Mouse (Mus musculus): Measurements from ENCODE around the gene D930007J09Rik.

GRCm38 (mm10) chr13:32806820-32807219 lies 4.2 kb upstream of the D930007J09Rik start:
- no peak for TF ChIP-seq CTCF (IDR thresholded peaks at IDR 0.05; ENCODE audit: low read depth, low read length)
- TF ChIP-seq TAL1 (conservative IDR thresholded peaks at IDR 0.05; ENCODE audit: low read depth, low read length): no peak
- TF ChIP-seq POLR2AphosphoS5 (IDR thresholded peaks at IDR 0.05; ENCODE audit: insufficient replicate concordance, low read depth, low read length): no peak
- no peak for TF ChIP-seq GATA1 (IDR thresholded peaks at IDR 0.05; ENCODE audit: borderline replicate concordance, low read length)

Data from G1E (cell line).